Mouse (Mus musculus) forebrain, embryonic 13.5 days (tissue): ENCODE measurements around the gene Cks1brt. TPM values are rescaled to one million over a fixed set of nuclear protein-coding genes. Genes with fewer than 3 reads are reported as not detected.
"Not testable (repeated sequence)": the region's sequence is repeated elsewhere in the genome, so short reads cannot be mapped to it uniquely, and the experiment has no call there.

ENCODE experiments used
- ATAC-seq: fragments of 200-750 bp; cut with Nextera tagmentation; 2 replicates; pipeline ENCODE4 v1.8.0; 2017
- H3K27ac ChIP-seq: fragments of 300-500 bp; sonication (generic); 2 replicates; pipeline ENCODE4 v1.5.1; 2015; ENCODE audit warnings: inconsistent platforms, mild to moderate bottlenecking, moderate library complexity
- H3K27me3 ChIP-seq: fragments of 300-500 bp; sonication (generic); 2 replicates; pipeline ENCODE4 v1.6.1; 2015; ENCODE audit warnings: mild to moderate bottlenecking, inconsistent platforms
- H3K36me3 ChIP-seq: fragments of 300-500 bp; sonication (generic); 2 replicates; pipeline ENCODE4 v1.6.1; 2015; ENCODE audit warnings: mild to moderate bottlenecking, inconsistent platforms; ENCODE audit not compliant: poor library complexity, severe bottlenecking
- H3K4me1 ChIP-seq: fragments of 300-500 bp; sonication (generic); 2 replicates; pipeline ENCODE4 v1.6.1; 2015; ENCODE audit warnings: inconsistent platforms
- H3K4me2 ChIP-seq: fragments of 300-500 bp; sonication (generic); 2 replicates; pipeline ENCODE4 v1.6.1; 2015; ENCODE audit warnings: inconsistent platforms, mild to moderate bottlenecking, moderate library complexity
- H3K4me3 ChIP-seq: fragments of 300-500 bp; sonication (generic); 2 replicates; pipeline ENCODE4 v1.5.1; 2015; ENCODE audit warnings: mild to moderate bottlenecking, inconsistent platforms
- H3K9ac ChIP-seq: fragments of 300-500 bp; sonication (generic); 2 replicates; pipeline ENCODE4 v1.6.1; 2015; ENCODE audit warnings: mild to moderate bottlenecking, inconsistent platforms
- H3K9me3 ChIP-seq: fragments of 300-500 bp; sonication (generic); replicated peaks from 2 replicates; pipeline ENCODE4 v1.6.1; 2016; ENCODE audit warnings: inconsistent platforms
- WGBS: fragments of 180-500 bp; shearing (Covaris S2); methylation state at CpG from one replicate; pipeline ENCODE4 v1.1.7; 2015; 5-methylcytosine and 5-hydroxymethylcytosine counted together
- polyA plus RNA-seq: library from polyadenylated mRNA; unstranded; fragments of >200 nt; fragmentation: Nextera tagmentation; extraction: Ambion mirVana; gene quantifications from 2 replicates; pipeline ENCODE4 v1.2.1, GENCODE M21; 2015

Gene Cks1brt
- polyA plus RNA-seq, result not detected in 2 replicates

GRCm38 (mm10) chr8:85151624-85152023 is at the start of gene Cks1brt:
Gene Cks1brt (plus strand): TSS chr8:85151924.
- Histone ChIP-seq H3K4me2 (no peak within 1 kb of the TSS), H3K9ac (no peak within 1 kb of the TSS), H3K9me3 (peaks cover 37% of the 10 kb centered on the region), H3K4me1 (no peaks in the 10 kb centered on the region), H3K36me3 (no peaks in the 10 kb centered on the region), H3K27me3 (no peaks in the 10 kb centered on the region), H3K27ac (no peak within 1 kb of the TSS), H3K4me3 (no peak within 1 kb of the TSS)
- 88% methylated on average over 3 of the region's 3 CpGs for WGBS
- no peak for ATAC-seq

- H3K9ac ChIP-seq, result no peak overlapping the region
- H3K4me3 ChIP-seq, result no peak overlapping the region
- H3K27ac ChIP-seq, result no peak overlapping the region
- H3K4me2 ChIP-seq, result no peak overlapping the region
- peaks cover 30% of the 10 kb centered on the region for H3K36me3 ChIP-seq
- ATAC-seq, result no peak
- no peaks in the 10 kb centered on the region for H3K9me3 ChIP-seq
- H3K4me1 ChIP-seq, result no peaks in the 10 kb centered on the region
- WGBS, result 96% methylated on average over 10 of the region's 10 CpGs
- H3K27me3 ChIP-seq, result no peaks in the 10 kb centered on the region
Observed at GRCm38 (mm10) chr8:85113241-85113640, 38.5 kb upstream of the Cks1brt start.

DNA sequence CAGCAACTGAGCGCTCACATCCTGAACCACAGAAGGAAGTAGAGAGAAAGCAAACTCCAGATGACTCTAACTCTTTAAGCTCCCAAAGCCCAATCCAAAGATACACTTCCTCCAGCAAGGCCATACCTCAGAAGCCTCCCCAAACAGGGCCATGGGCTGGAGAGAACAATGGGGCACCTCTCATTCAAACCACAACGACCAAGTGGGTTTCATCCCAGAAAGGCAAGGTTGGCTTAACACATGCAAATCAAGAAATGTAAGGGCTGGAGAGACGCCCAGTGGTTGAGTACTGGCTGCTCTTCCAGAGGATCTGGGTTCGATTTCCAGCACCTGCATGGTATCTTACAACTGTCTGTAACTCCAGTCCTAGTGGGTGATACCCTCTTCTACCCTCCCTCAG is 36.2 kb upstream of the Cks1brt start:
- Histone ChIP-seq H3K36me3 (peaks cover 17% of the 10 kb centered on the region), H3K27me3 (no peaks in the 10 kb centered on the region), H3K4me2 (no peak overlapping the region), H3K9me3 (no peaks in the 10 kb centered on the region), H3K27ac (no peak overlapping the region), H3K4me3 (no peak overlapping the region), H3K9ac (no peak overlapping the region), H3K4me1 (peaks cover 9% of the 10 kb centered on the region; the same call in 1 of the 2 replicates)
- no peak for ATAC-seq
- WGBS, result 78% methylated on average over 4 of the region's 4 CpGs

- Histone ChIP-seq H3K27ac (no peak overlapping the region), H3K4me2 (no peak overlapping the region), H3K27me3 (no peaks in the 10 kb centered on the region), H3K36me3 (peaks cover 3% of the 10 kb centered on the region; the same call in 1 of the 2 replicates), H3K4me1 (peaks cover 9% of the 10 kb centered on the region; the same call in 1 of the 2 replicates), H3K4me3 (no peak overlapping the region), H3K9ac (no peak overlapping the region), H3K9me3 (no peaks in the 10 kb centered on the region)
- WGBS, result 93% methylated on average over 7 of the region's 7 CpGs
- ATAC-seq, result no peak
Observed at GRCm38 (mm10) chr8:85116984-85117383, 34.7 kb upstream of the Cks1brt start.

GRCm38 (mm10) chr8:85119052-85119981 is 32.4 kb upstream of the Cks1brt start:
- Histone ChIP-seq H3K9me3 (no peaks in the 10 kb centered on the region), H3K27me3 (no peaks in the 10 kb centered on the region), H3K27ac (no peak overlapping the region), H3K9ac (peak overlapping the region; percentile 73), H3K4me3 (peak overlapping the region; percentile 66), H3K4me2 (peak overlapping the region; percentile 86), H3K36me3 (no peaks in the 10 kb centered on the region), H3K4me1 (peaks cover 9% of the 10 kb centered on the region; the same call in 1 of the 2 replicates)
- WGBS, result 6% methylated on average over 37 of the region's 37 CpGs
- peak; percentile 86 for ATAC-seq

DNA sequence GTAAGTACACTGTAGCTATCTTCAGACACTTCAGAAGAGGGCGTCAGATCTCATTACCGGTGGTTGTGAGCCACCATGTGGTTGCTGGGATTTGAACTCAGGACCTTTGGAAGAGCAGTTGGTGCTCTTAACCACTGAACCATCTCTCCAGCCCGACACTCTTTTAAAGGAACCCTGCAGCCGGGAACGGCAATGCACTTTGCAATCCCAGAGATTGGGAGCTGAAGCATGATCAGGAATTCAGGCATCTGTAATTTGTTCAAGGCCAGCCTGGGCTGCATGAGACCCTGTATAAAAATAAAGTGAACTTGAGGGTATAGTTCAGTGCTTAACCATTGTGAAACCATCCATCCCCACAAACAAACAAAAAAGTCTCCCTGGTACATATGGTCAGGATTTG is 31.5 kb upstream of the Cks1brt start:
- not testable (repeated sequence) for H3K27me3 ChIP-seq, H3K9me3 ChIP-seq, H3K4me1 ChIP-seq, H3K9ac ChIP-seq, ATAC-seq, H3K27ac ChIP-seq, H3K4me3 ChIP-seq, H3K4me2 ChIP-seq, H3K36me3 ChIP-seq
- 80% methylated on average over 5 of the region's 5 CpGs for WGBS

DNA sequence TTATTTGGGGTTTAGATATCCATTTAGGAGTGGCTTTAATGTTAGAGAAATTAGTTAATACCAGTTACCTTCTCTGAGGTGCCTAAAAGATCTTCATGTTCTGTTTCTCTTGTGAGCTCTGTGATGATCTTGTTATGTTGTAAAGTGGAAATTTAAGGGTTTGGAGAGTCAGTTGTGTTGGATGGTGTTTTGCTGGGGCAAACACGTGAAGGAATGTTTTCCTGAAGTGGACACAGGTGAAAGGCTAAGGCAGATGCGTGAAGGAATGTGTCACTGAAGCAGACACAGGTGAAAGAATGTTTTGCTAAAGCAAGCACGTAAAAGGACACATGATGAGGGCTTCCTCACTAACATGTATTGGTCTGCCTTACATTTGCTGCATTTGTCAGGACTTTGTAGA is 28.7 kb upstream of the Cks1brt start, which contains the start of gene Zfp791:
TSS of gene Zfp791 (minus strand) at position 101 of the 400 bp plus-strand sequence.
- H3K4me1 ChIP-seq, result peaks cover 9% of the 10 kb centered on the region; the same call in 1 of the 2 replicates
- WGBS, result 78% methylated on average over 3 of the region's 3 CpGs
- ATAC-seq, result no peak
- H3K9ac ChIP-seq, result no peak within 1 kb of the TSS
- no peaks in the 10 kb centered on the region for H3K27me3 ChIP-seq
- H3K36me3 ChIP-seq, result no peaks in the 10 kb centered on the region
- no peak within 1 kb of the TSS for H3K4me2 ChIP-seq
- H3K4me3 ChIP-seq, result no peak within 1 kb of the TSS
- H3K9me3 ChIP-seq, result no peaks in the 10 kb centered on the region
- H3K27ac ChIP-seq, result no peak within 1 kb of the TSS

DNA sequence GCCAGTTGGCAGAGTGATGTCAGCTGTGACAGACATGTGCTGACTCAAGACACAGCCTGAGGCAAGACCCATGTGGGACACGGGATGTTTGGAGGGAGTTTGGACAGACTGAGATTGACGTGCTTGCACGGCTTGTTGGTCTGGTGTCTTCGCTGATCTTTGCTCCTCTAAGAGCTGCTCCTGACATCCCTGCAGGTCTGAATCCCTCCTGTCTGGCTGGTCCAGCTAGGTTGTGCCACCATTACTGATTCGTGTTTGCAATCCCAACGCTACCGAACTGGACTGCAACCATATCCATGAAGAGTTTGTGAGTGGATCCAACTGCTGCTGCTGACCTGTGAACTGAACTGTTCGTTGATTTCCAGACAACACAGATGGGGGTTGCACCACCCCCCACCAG is 28.0 kb upstream of the Cks1brt start:
- Histone ChIP-seq H3K4me1 (peaks cover 6% of the 10 kb centered on the region; the same call in 1 of the 2 replicates), H3K9me3 (no peaks in the 10 kb centered on the region), H3K4me3 (no peak overlapping the region), H3K27ac (no peak overlapping the region), H3K4me2 (no peak overlapping the region), H3K36me3 (no peaks in the 10 kb centered on the region), H3K9ac (no peak overlapping the region), H3K27me3 (no peaks in the 10 kb centered on the region)
- ATAC-seq, result no peak
- 93% methylated on average over 8 of the region's 8 CpGs for WGBS

GRCm38 (mm10) chr8:85132335-85132734 is 19.4 kb upstream of the Cks1brt start:
- 97% methylated on average over 1 of the region's 1 CpGs for WGBS

GRCm38 (mm10) chr8:85135690-85136089 is 16.0 kb upstream of the Cks1brt start:
- not testable (repeated sequence) for H3K36me3 ChIP-seq, H3K9me3 ChIP-seq, ATAC-seq, H3K9ac ChIP-seq, H3K4me3 ChIP-seq, H3K4me1 ChIP-seq, H3K27me3 ChIP-seq, H3K4me2 ChIP-seq, H3K27ac ChIP-seq
- 80% methylated on average over 2 of the region's 2 CpGs for WGBS

More at GRCm38 (mm10) chr8:85132335-85132734, 19.4 kb upstream of the Cks1brt start:
- Histone ChIP-seq H3K27me3 (peaks cover 6% of the 10 kb centered on the region; the same call in 1 of the 2 replicates), H3K4me3 (no peak overlapping the region), H3K4me1 (no peaks in the 10 kb centered on the region), H3K4me2 (no peak overlapping the region), H3K27ac (no peak overlapping the region), H3K36me3 (no peaks in the 10 kb centered on the region), H3K9ac (no peak overlapping the region), H3K9me3 (no peaks in the 10 kb centered on the region)
- ATAC-seq, result no peak

- Histone ChIP-seq H3K36me3 (no peaks in the 10 kb centered on the region), H3K27ac (no peak overlapping the region), H3K9me3 (peaks cover 8% of the 10 kb centered on the region; the same call in 1 of the 2 replicates), H3K4me1 (no peaks in the 10 kb centered on the region), H3K9ac (no peak overlapping the region), H3K4me2 (no peak overlapping the region), H3K27me3 (no peaks in the 10 kb centered on the region), H3K4me3 (no peak overlapping the region)
- 93% methylated on average over 4 of the region's 4 CpGs for WGBS
- ATAC-seq, result no peak
Observed at GRCm38 (mm10) chr8:85142516-85142915, 9.2 kb upstream of the Cks1brt start.

DNA sequence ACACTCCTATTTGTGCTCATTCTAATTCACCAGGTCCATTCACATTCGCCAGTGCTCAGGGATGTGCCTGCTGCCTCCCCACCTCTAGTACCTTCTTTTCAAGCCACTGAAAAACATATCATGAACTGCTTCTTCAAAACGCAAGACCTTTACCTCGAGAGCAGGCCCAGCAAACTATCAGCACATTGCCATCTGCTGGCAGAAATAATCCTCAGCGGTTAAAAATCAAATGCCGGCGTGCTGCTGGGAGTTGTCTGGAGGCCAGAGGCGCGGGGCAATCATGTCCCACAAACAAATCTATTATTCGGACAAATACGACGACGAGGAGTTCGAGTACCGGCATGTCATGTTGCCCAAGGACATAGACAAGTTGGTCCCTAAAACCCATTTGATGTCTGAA is 19.6 kb downstream of the Cks1brt start:
- H3K4me2 ChIP-seq, result no peak overlapping the region
- no peaks in the 10 kb centered on the region for H3K36me3 ChIP-seq
- H3K4me1 ChIP-seq, result no peaks in the 10 kb centered on the region
- no peak for ATAC-seq
- no peak overlapping the region for H3K27ac ChIP-seq
- 27% methylated on average over 14 of the region's 14 CpGs for WGBS
- H3K27me3 ChIP-seq, result 0 out of 2 replicates have a peak, but pooled peaks cover 4% of the 10 kb centered on the region
- no peak overlapping the region for H3K4me3 ChIP-seq
- H3K9ac ChIP-seq, result no peak overlapping the region
- no peaks in the 10 kb centered on the region for H3K9me3 ChIP-seq
